Mouse (Mus musculus): ENCODE data around the gene Tmem204.

- TF ChIP-seq CTCF (IDR thresholded peaks at IDR 0.05; ENCODE audit: insufficient read depth, low read length) (no peak), POLR2A (IDR thresholded peaks at IDR 0.05; ENCODE audit: borderline replicate concordance, extremely low read depth, low read depth, low read length) (no peak)
These were observed 7.1 kb upstream of the Tmem204 start for GRCm38 (mm10) chr17:25090450-25090849.
